Mouse (Mus musculus) left cerebral cortex, adult 2 months (tissue): ENCODE results near the gene Ajm1. TPM values are rescaled to one million over a fixed set of nuclear protein-coding genes. Genes with fewer than 3 reads are reported as not detected.
"Not testable (repeated sequence)": the region's sequence is repeated elsewhere in the genome, so short reads cannot be mapped to it uniquely, and the experiment has no call there.

ENCODE experiments used
- DNase-seq, 2 experiments: peaks; one replicate each; pipeline ENCODE4 v3.0.0; 2021 to 2022; ENCODE audit warnings: low spot score in 2 of 2, mixed read lengths in 1 of 2; ENCODE audit errors: extremely low spot score in 1 of 2
- H3K27ac ChIP-seq: fragments of 200-600 bp; 2 replicates; pipeline ENCODE4 v1.8.1; 2022
- H3K4me3 ChIP-seq: fragments of 200-600 bp; 2 replicates; pipeline ENCODE4 v1.8.1; 2022
- CTCF ChIP-seq: fragments of 200-600 bp; IDR thresholded peaks from 2 replicates; pipeline ENCODE4 v1.8.1; 2022; ENCODE audit warnings: antibody characterized with exemption, mild to moderate bottlenecking, moderate library complexity
- intact Hi-C: fragments of 180-260 bp; cut with DNase I; formaldehyde crosslinking; loops from one replicate; pipeline ENCODE4 v1.15.1; 2025
- total RNA-seq, 2 experiments: library from RNA; stranded (reverse); gene quantifications; 2 replicates each; pipeline ENCODE4 v1.2.3; 2021

Ajm1 gene
- total RNA-seq, 2 experiments from 2014 or later: 102 to 104 TPM

- Histone ChIP-seq H3K27ac (peak overlapping the region; percentile 90), H3K4me3 (peak overlapping the region; percentile 72)
- no peak for TF ChIP-seq CTCF
- intact Hi-C loops: no loop called here
- DNase-seq: no peak
Observed at GRCm38 (mm10) chr2:25557964-25558360, 23.6 kb downstream of the Ajm1 start.

GRCm38 (mm10) chr2:25557221-25557963, 24.2 kb downstream of the Ajm1 start, which contains the start of gene Edf1:
Edf1 (plus strand) TSS chr2:25557847.
- no peak for TF ChIP-seq CTCF
- DNase-seq: peak; percentile 95 to 97
- Histone ChIP-seq H3K4me3 (peak within 1 kb of the TSS; percentile 72), H3K27ac (peak within 1 kb of the TSS; percentile 90)
- intact Hi-C loops: no loop called here

DNA sequence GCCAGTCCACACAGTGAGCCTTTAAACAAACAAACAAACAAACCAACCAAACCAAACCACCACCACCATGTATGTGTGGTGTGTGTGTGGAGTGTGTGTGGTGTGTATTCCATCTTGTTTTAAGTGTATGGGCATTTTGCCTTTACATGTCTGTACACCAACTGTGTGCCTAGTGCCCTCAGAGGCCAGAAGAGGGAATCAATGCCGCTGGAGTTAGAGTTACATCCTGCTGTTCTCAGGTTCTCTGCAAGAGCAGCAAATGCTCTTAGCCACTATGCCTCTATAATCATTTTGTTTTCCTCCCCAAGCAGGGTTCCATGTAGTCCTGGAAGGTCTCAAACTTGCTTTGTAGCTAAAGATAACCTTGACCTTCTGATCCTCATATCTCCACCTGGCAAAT, 25.3 kb downstream of the Ajm1 start:
- intact Hi-C loops: no loop called here
- DNase-seq: no peak
- no peak overlapping the region for H3K27ac ChIP-seq
- TF ChIP-seq CTCF: no peak
- no peak overlapping the region for H3K4me3 ChIP-seq

DNA sequence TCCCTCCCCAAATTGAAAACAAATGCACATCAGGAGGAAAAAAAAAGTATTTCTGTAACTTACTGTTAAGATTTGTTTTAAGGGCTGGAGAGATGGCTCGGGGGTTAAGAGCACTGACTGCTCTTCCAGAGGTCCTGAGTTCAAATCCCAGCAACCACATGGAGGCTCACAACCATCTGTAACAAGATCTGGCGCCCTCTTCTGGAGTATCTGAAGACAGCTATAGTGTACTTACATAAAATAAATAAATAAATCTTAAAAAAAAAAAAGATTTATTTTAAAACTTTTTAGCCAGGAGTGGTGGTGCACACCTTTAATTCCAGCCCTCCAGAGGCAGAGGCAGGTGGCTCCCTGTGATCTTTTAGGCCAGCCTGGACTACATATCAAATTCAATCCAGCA, 26.1 kb downstream of the Ajm1 start:
- DNase-seq, H3K27ac ChIP-seq, H3K4me3 ChIP-seq, intact Hi-C loops: not testable (repeated sequence)
- TF ChIP-seq CTCF: peak; percentile 46

DNA sequence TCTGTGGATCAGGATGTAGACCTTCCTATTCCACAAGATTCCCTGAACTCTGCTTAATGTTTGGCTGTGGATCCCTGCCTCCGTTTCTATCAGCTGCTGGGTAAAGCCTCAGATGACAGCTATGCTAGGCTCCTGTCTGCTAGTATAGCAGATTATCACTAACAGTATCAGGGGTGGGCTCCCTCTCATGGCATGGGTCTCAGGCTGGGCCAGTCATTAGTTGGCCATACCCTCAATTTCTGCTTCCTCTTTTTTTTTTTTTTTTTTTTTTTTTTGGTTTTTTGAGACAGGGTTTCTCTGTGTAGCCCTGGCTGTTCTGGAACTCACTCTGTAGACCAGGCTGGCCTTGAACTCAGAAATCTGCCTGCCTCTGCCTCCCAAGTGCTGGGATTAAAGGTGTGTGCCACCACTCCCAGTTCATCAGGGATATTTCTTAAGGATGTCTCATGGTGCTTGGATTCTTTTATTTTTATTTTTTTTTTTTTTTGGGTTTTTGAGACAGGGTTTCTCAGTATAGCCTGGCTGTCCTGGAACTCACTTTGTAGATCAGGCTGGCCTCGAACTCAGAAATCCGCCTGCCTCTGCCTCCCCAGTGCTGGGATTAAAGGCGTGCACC, 28.3 kb downstream of the Ajm1 start:
- H3K27ac ChIP-seq, H3K4me3 ChIP-seq, DNase-seq: not testable (repeated sequence)
- intact Hi-C loops: loop anchor here (2.0 kb wide), 1 partner anchor 126 kb away; no protein-coding TSS in a partner anchor

DNA sequence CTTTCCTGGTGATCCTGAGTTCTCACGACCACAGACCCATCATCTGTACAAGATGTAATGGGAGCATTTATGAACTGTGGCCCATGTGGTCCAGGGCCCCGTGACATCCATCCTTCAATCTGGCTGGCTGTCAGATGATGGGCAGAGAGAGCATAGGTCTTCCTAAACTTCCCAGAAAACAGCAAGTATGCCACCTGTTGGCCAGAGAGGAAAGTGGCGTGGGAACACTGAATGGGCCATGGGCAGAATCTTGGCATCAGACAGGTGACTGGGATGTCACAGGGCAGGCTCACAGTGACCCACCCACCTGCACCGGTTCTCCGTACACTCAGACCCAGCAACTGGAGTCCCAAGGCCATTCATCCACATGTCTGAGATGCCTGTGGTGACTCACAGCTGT, 30.4 kb downstream of the Ajm1 start:
- TF ChIP-seq CTCF: peak; percentile 72
- no peak for DNase-seq
- H3K4me3 ChIP-seq: no peak overlapping the region
- no peak overlapping the region for H3K27ac ChIP-seq
- intact Hi-C loops: no loop called here

DNA sequence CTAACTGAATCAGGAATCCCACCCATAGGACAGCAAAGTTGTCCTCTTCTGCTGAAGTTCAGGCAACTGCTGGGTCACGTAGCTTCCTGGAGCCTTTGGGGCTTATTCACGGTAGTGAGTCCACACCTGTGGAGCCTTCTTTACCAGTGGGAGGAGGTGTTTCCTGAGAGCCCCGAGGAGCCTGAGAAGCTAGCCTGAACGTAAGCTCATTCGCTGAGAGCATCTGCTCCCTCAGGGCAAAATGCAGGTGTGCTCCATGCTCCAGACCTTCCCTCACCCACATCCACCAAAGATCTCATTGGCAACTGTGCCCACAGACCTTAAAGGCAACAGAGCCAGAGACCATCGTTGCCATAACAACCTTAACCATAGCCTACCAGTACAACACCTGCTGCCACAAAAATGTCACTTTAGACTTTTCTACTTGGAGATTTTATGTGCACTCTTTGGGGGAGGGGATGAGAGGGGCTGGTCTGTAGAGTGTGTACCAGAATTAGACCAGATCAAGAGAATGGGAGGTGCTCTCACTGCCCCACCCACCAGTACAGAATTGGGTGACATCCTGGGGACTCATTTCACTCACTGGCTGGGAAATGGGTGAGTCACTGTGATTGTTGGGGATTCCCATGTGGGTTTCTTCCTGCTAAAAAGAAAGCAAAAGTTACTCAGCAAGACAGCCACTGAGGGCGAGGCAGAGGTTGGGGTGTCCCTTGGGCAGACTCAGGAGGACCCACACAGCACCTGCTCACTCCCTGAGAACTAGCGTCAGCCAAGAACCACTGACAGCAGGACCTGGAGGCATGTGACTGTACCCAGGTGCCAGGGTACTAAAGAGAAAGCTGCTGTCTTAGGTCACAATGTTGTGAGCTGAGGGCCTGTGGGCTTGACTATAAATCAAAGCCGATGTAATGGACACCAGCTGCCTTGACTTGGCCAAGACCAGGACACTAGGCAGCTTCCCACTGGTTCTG, 32.3 kb downstream of the Ajm1 start:
- no peak for TF ChIP-seq CTCF
- intact Hi-C loops: loop anchor here (5.0 kb wide), 1 partner anchor 33 kb away; the partner anchor contains the start of gene Ajm1
- no peak overlapping the region for H3K4me3 ChIP-seq
- DNase-seq: no peak
- H3K27ac ChIP-seq: no peak overlapping the region

- Histone ChIP-seq H3K4me3 (peak within 1 kb of the TSS; percentile 86), H3K27ac (peak within 1 kb of the TSS; percentile 78)
- peak; percentile 99 for DNase-seq
- TF ChIP-seq CTCF: no peak
- intact Hi-C loops: loop anchor here (5.0 kb wide), 1 partner anchor 35 kb away; the partner anchor contains the start of gene Ajm1
Observed at GRCm38 (mm10) chr2:25546811-25547491, 34.6 kb downstream of the Ajm1 start, which contains the start of gene Traf2. Traf2 (minus strand) TSS chr2:25546940.

GRCm38 (mm10) chr2:25545996-25546810, 35.4 kb downstream of the Ajm1 start:
- no peak for DNase-seq
- Histone ChIP-seq H3K27ac (peak overlapping the region; percentile 78), H3K4me3 (peak overlapping the region; percentile 86)
- intact Hi-C loops: loop anchor here (5.0 kb wide), 1 partner anchor 36 kb away; the partner anchor contains the start of gene Ajm1
- no peak for TF ChIP-seq CTCF

DNA sequence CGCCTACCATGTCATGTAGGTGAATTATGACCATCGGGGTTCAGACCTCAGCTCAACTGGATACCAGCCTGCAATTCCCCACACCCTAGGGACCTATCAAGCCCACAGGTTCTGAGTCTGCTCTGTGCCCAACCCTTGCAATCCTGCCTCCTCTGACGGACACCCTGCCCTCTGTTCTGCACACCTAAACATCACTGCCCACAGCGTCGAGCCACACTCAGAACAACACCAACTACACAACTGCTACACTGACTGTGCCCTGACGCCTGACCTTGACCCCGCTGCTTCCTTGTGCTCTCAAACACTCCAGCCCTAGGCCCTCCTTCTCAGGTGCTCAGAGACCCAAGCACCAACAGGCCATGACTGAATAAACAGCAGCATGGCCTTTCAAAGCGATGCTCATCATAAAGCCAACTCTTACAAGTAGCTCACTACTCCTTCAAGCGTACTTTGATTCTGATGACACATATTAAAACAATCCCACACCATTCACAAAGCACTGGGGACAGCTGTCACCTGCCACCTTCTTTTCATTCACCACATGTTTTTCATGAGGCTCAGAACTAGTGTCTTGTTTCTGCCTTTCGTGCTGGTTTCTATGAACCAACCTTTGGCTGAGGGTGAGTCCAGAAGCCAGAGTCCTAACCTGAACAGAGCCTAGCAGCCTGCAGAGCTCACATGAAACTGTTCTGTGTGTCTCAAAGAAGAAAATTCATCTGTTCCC, 39.8 kb downstream of the Ajm1 start:
- DNase-seq: no peak
- TF ChIP-seq CTCF: no peak
- intact Hi-C loops: loop anchor here (5.0 kb wide), 1 partner anchor 35 kb away; no protein-coding TSS in a partner anchor
- Histone ChIP-seq H3K27ac (no peak overlapping the region), H3K4me3 (no peak overlapping the region)
